Mouse (Mus musculus) midbrain, embryonic 11.5 days (tissue): ENCODE data around the gene Lypla2. TPM values are rescaled to one million over a fixed set of nuclear protein-coding genes. Genes with fewer than 3 reads are reported as not detected.
"Not testable (repeated sequence)": the region's sequence is repeated elsewhere in the genome, so short reads cannot be mapped to it uniquely, and the experiment has no call there.

Source experiments
- ATAC-seq: fragments of 200-750 bp; cut with Nextera tagmentation; 2 replicates; pipeline ENCODE4 v1.8.0; 2017; ENCODE audit warnings: moderate TSS enrichment, moderate library complexity; ENCODE audit not compliant: low FRiP score
- DNase-seq: peaks from one replicate; pipeline ENCODE4 v3.0.0; 2015; ENCODE audit warnings: low spot score; ENCODE audit errors: missing footprints
- H3K27ac ChIP-seq: fragments of 300-500 bp; sonication (generic); 2 replicates; pipeline ENCODE4 v1.5.1; 2014; ENCODE audit warnings: low read depth, low read length
- H3K27me3 ChIP-seq: fragments of 300-500 bp; sonication (generic); 2 replicates; pipeline ENCODE4 v1.6.1; 2014; ENCODE audit warnings: mild to moderate bottlenecking, low read length, moderate library complexity, mixed read lengths; ENCODE audit not compliant: control insufficient read depth, insufficient read depth
- H3K36me3 ChIP-seq: fragments of 300-500 bp; sonication (generic); 2 replicates; pipeline ENCODE4 v1.6.1; 2014; ENCODE audit warnings: mild to moderate bottlenecking, low read length, moderate library complexity, mixed read lengths; ENCODE audit not compliant: control insufficient read depth, insufficient read depth
- H3K4me1 ChIP-seq: fragments of 300-500 bp; sonication (generic); 2 replicates; pipeline ENCODE4 v1.6.1; 2014; ENCODE audit warnings: low read length; ENCODE audit not compliant: control insufficient read depth, insufficient read depth
- H3K4me2 ChIP-seq: fragments of 300-500 bp; sonication (generic); 2 replicates; pipeline ENCODE4 v1.6.1; 2014; ENCODE audit warnings: mild to moderate bottlenecking, moderate library complexity
- H3K4me3 ChIP-seq: fragments of 300-500 bp; sonication (generic); 2 replicates; pipeline ENCODE4 v1.5.1; 2014; ENCODE audit warnings: low read depth, low read length
- H3K9ac ChIP-seq: fragments of 300-500 bp; sonication (generic); 2 replicates; pipeline ENCODE4 v1.6.1; 2014; ENCODE audit warnings: low read length
- H3K9me3 ChIP-seq: fragments of 300-500 bp; sonication (generic); 2 replicates; pipeline ENCODE4 v1.6.1; 2016; ENCODE audit warnings: low read length; ENCODE audit not compliant: control insufficient read depth
- WGBS: fragments of 180-500 bp; shearing (Covaris S2); extraction: QIAGEN DNeasy Blood & Tissue Kit; methylation state at CpG from one replicate; pipeline ENCODE4 v1.1.7; 2014; 5-methylcytosine and 5-hydroxymethylcytosine counted together
- polyA plus RNA-seq: library from polyadenylated mRNA; unstranded; fragments of >200 nt; fragmentation: Nextera tagmentation; extraction: Ambion mirVana; gene quantifications from 2 replicates; pipeline ENCODE4 v1.2.1, GENCODE M21; 2014

Gene Lypla2
- polyA plus RNA-seq, 1 experiment from 2014 or later = 144 TPM

- WGBS = 93% methylated on average over 5 of the region's 5 CpGs
- no peak overlapping the region for H3K27ac ChIP-seq
- peak; percentile 65 for DNase-seq
- H3K4me2 ChIP-seq = no peak overlapping the region
- ATAC-seq = no peak
- H3K36me3 ChIP-seq = peaks cover 7% of the 10 kb centered on the region; the same call in 1 of the 2 replicates
- no peak overlapping the region for H3K4me3 ChIP-seq
- peaks cover 10% of the 10 kb centered on the region for H3K4me1 ChIP-seq
- H3K27me3 ChIP-seq = no peaks in the 10 kb centered on the region
- no peaks in the 10 kb centered on the region for H3K9me3 ChIP-seq
- no peak overlapping the region for H3K9ac ChIP-seq
Measured at GRCm38 (mm10) chr4:135984556-135984955, 12.1 kb upstream of the Lypla2 start.

GRCm38 (mm10) chr4:135981524-135982063 lies 9.2 kb upstream of the Lypla2 start:
- DNase-seq = peak; percentile 65
- H3K27me3 ChIP-seq = no peaks in the 10 kb centered on the region
- H3K27ac ChIP-seq = no peak overlapping the region
- peaks cover 8% of the 10 kb centered on the region for H3K4me1 ChIP-seq
- 88% methylated on average over 7 of the region's 7 CpGs for WGBS
- H3K36me3 ChIP-seq = peaks cover 7% of the 10 kb centered on the region; the same call in 1 of the 2 replicates
- no peak overlapping the region for H3K4me2 ChIP-seq
- no peaks in the 10 kb centered on the region for H3K9me3 ChIP-seq
- H3K9ac ChIP-seq = no peak overlapping the region
- no peak for ATAC-seq
- no peak overlapping the region for H3K4me3 ChIP-seq

- H3K27me3 ChIP-seq, H3K9ac ChIP-seq, H3K36me3 ChIP-seq, H3K4me3 ChIP-seq, ATAC-seq, H3K9me3 ChIP-seq, H3K4me1 ChIP-seq, H3K4me2 ChIP-seq, H3K27ac ChIP-seq: not testable (repeated sequence)
- DNase-seq = peak; percentile 19
- WGBS = 97% methylated on average over 5 of the region's 5 CpGs
Measured at GRCm38 (mm10) chr4:135980223-135980622, 7.8 kb upstream of the Lypla2 start.

- Histone ChIP-seq H3K9me3 (no peaks in the 10 kb centered on the region), H3K4me3 (no peak overlapping the region), H3K36me3 (0 out of 2 replicates have a peak, but pooled peaks cover 4% of the 10 kb centered on the region), H3K9ac (no peak overlapping the region), H3K27me3 (no peaks in the 10 kb centered on the region), H3K4me1 (peaks cover 12% of the 10 kb centered on the region), H3K27ac (no peak overlapping the region), H3K4me2 (no peak overlapping the region)
- no peak for DNase-seq
- no peak for ATAC-seq
- WGBS = 94% methylated on average over 12 of the region's 12 CpGs
Measured at GRCm38 (mm10) chr4:135976146-135976545, 3.7 kb upstream of the Lypla2 start.

GRCm38 (mm10) chr4:135972911-135973811 lies 735 bp upstream of the Lypla2 start:
- H3K4me1 ChIP-seq = peaks cover 12% of the 10 kb centered on the region
- ATAC-seq = no peak

GRCm38 (mm10) chr4:135971805-135972555 lies 446 bp downstream of the Lypla2 start:
- peak overlapping the region; percentile 99 for H3K4me2 ChIP-seq
- ATAC-seq (peak; percentile 75), DNase-seq (no peak)
- H3K27me3 ChIP-seq = no peaks in the 10 kb centered on the region
- WGBS = 1% methylated on average over 35 of the region's 35 CpGs
- no peaks in the 10 kb centered on the region for H3K9me3 ChIP-seq
- H3K36me3 ChIP-seq = peaks cover 27% of the 10 kb centered on the region
- peaks cover 12% of the 10 kb centered on the region for H3K4me1 ChIP-seq
- peak overlapping the region; percentile 94 for H3K4me3 ChIP-seq
- H3K27ac ChIP-seq = no peak overlapping the region
- peak overlapping the region; percentile 81 for H3K9ac ChIP-seq

More at GRCm38 (mm10) chr4:135972911-135973811, 735 bp upstream of the Lypla2 start:
- peaks cover 22% of the 10 kb centered on the region for H3K36me3 ChIP-seq
- peak overlapping the region; percentile 11; the same call in 1 of the 2 replicates for H3K27ac ChIP-seq
- no peak for DNase-seq
- H3K4me3 ChIP-seq = peak overlapping the region; percentile 94
- H3K4me2 ChIP-seq = peak overlapping the region; percentile 99
- no peaks in the 10 kb centered on the region for H3K9me3 ChIP-seq
- H3K9ac ChIP-seq = peak overlapping the region; percentile 81
- no peaks in the 10 kb centered on the region for H3K27me3 ChIP-seq
- WGBS = 79% methylated on average over 13 of the region's 13 CpGs

GRCm38 (mm10) chr4:135970585-135970984 lies 1.8 kb downstream of the Lypla2 start:
- Histone ChIP-seq H3K4me3 (no peak overlapping the region), H3K4me1 (peaks cover 12% of the 10 kb centered on the region), H3K9me3 (no peaks in the 10 kb centered on the region), H3K36me3 (peaks cover 28% of the 10 kb centered on the region), H3K27me3 (no peaks in the 10 kb centered on the region), H3K9ac (no peak overlapping the region), H3K27ac (no peak overlapping the region), H3K4me2 (no peak overlapping the region)
- 90% methylated on average over 11 of the region's 11 CpGs for WGBS
- DNase-seq = no peak
- no peak for ATAC-seq

- no peak for DNase-seq
- WGBS = 91% methylated on average over 13 of the region's 13 CpGs
- H3K27ac ChIP-seq = no peak overlapping the region
- H3K4me1 ChIP-seq = peaks cover 19% of the 10 kb centered on the region
- H3K4me2 ChIP-seq = no peak overlapping the region
- H3K4me3 ChIP-seq = no peak overlapping the region
- H3K27me3 ChIP-seq = no peaks in the 10 kb centered on the region; the same call in 1 of the 2 replicates
- H3K9ac ChIP-seq = no peak overlapping the region
- H3K9me3 ChIP-seq = no peaks in the 10 kb centered on the region
- ATAC-seq = no peak
- peaks cover 23% of the 10 kb centered on the region for H3K36me3 ChIP-seq
Measured at GRCm38 (mm10) chr4:135969070-135969750, 3.2 kb downstream of the Lypla2 start.
